Mouse (Mus musculus): ENCODE data around the gene Vmn1r23.
"Not testable (repeated sequence)": the region's sequence is repeated elsewhere in the genome, so short reads cannot be mapped to it uniquely, and the experiment has no call there.

Vmn1r23 gene

GRCm38 (mm10) chr6:57926738-57927137 is at the start of gene Vmn1r23:
Gene Vmn1r23 (minus strand): TSS chr6:57926838.
- no peak for DNase-seq (ENCODE audit: low spot score)

- not testable (repeated sequence) for DNase-seq (ENCODE audit: low spot score)
Observed at GRCm38 (mm10) chr6:57961403-57961802, 34.8 kb upstream of the Vmn1r23 start, which contains the start of gene Vmn1r24. Gene Vmn1r24 (minus strand): TSS chr6:57961503.

- no peak for DNase-seq (ENCODE audit: low spot score)
Observed at GRCm38 (mm10) chr6:57907928-57908327, 18.7 kb downstream of the Vmn1r23 start, which contains the start of gene Vmn1r22. Gene Vmn1r22 (minus strand): TSS chr6:57908028.

Measured in urinary bladder, postnatal 14 days (tissue).